8 mouse cellular contexts compared by ENCODE assay signal in the genomic region with DNA sequence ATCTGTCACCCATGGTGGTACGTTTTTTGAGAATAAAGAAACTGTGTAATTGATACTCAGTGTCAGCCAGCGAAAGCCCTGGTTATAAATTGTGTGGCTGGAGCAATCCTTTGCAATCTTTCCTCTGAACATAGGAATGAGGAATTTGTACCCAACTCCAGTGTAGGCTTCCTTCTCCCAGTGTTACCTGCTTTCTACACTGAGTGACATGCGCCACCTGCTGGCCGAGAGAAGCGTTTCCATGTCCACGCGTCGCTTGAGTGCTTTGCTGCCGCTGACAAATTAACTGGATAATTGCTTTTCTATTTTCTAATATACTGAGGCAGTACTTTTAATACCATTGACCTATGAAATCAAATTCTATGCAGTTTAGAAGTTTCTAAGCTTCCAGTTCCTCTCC.
DNase-seq lines count a peak whose midpoint lies in the region; ATAC-seq and TF ChIP-seq lines count a peak whose summit lies in the region.

No protein-coding gene starts in this region.

- H3K36me3 ChIP-seq in heart, embryonic 12.5 days: no peaks in the 10 kb centered on the region
- no peaks in the 10 kb centered on the region for H3K36me3 ChIP-seq in limb, embryonic 10.5 days
- no peaks in the 10 kb centered on the region for H3K36me3 ChIP-seq in midbrain, postnatal 0 days (ENCODE audit: insufficient read depth, low read length)
- no peaks in the 10 kb centered on the region for H3K36me3 ChIP-seq in splenic B cell, adult 2 months (ENCODE audit: control insufficient read depth, insufficient read depth, low read length, poor library complexity, severe bottlenecking)

- no peak overlapping the region for H3K27ac ChIP-seq in heart, embryonic 12.5 days (ENCODE audit: poor library complexity, severe bottlenecking)
- no peak overlapping the region for H3K27ac ChIP-seq in cerebellum, adult 2 months (ENCODE audit: insufficient read depth, low read length)
- H3K27ac ChIP-seq in limb, embryonic 10.5 days: no peak overlapping the region
- H3K27ac ChIP-seq in midbrain, postnatal 0 days (ENCODE audit: low read depth, low read length): no peak overlapping the region

- no peaks in the 10 kb centered on the region for H3K27me3 ChIP-seq in heart, embryonic 12.5 days (replicated peaks)
- H3K27me3 ChIP-seq in cerebellum, adult 2 months (ENCODE audit: control insufficient read depth, insufficient read depth, low read length): no peaks in the 10 kb centered on the region
- H3K27me3 ChIP-seq in limb, embryonic 10.5 days (ENCODE audit: low read depth, poor library complexity, severe bottlenecking): no peaks in the 10 kb centered on the region
- H3K27me3 ChIP-seq in midbrain, postnatal 0 days (ENCODE audit: insufficient read depth, low read length): no peaks in the 10 kb centered on the region
- H3K27me3 ChIP-seq in splenic B cell, adult 2 months (ENCODE audit: control insufficient read depth, insufficient read depth, low read length, poor library complexity, severe bottlenecking): no peaks in the 10 kb centered on the region

- no peak for TF ChIP-seq POLR2A in cerebellum, adult 2 months (IDR thresholded peaks at IDR 0.05; ENCODE audit: borderline replicate concordance, insufficient read depth, low read length)

- H3K9me3 ChIP-seq in heart, embryonic 12.5 days (replicated peaks): no peaks in the 10 kb centered on the region
- H3K9me3 ChIP-seq in limb, embryonic 10.5 days (replicated peaks): no peaks in the 10 kb centered on the region
- H3K9me3 ChIP-seq in midbrain, postnatal 0 days (ENCODE audit: low read length): no peaks in the 10 kb centered on the region

- 14% methylated on average over 9 of the region's 9 CpGs for WGBS in heart, embryonic 12.5 days
- 25% methylated on average over 9 of the region's 9 CpGs for WGBS in cerebellum, adult 2 months
- 15% methylated on average over 9 of the region's 9 CpGs for WGBS in limb, embryonic 10.5 days
- WGBS in midbrain, postnatal 0 days: 16% methylated on average over 9 of the region's 9 CpGs

- ATAC-seq in heart, embryonic 12.5 days (ENCODE audit: insufficient number of reproducible peaks, low FRiP score): no peak
- ATAC-seq in midbrain, postnatal 0 days (ENCODE audit: low FRiP score): peak; percentile 78

- no peak overlapping the region for H3K4me3 ChIP-seq in heart, embryonic 12.5 days
- H3K4me3 ChIP-seq in cerebellum, adult 2 months (replicated peaks; ENCODE audit: insufficient read depth, low read depth, low read length): no peak overlapping the region
- H3K4me3 ChIP-seq in limb, embryonic 10.5 days: no peak overlapping the region
- H3K4me3 ChIP-seq in midbrain, postnatal 0 days (ENCODE audit: low read depth, low read length): no peak overlapping the region

- peak; percentile 89 for TF ChIP-seq CTCF in cerebellum, adult 2 months (IDR thresholded peaks at IDR 0.05; ENCODE audit: borderline replicate concordance, insufficient read depth, low read depth, low read length)
- TF ChIP-seq CTCF in midbrain, postnatal 0 days (IDR thresholded peaks at IDR 0.05): peak; percentile 94

- no peak overlapping the region for H3K9ac ChIP-seq in heart, embryonic 12.5 days
- no peak overlapping the region for H3K9ac ChIP-seq in midbrain, postnatal 0 days (replicated peaks; ENCODE audit: low read length, poor library complexity, severe bottlenecking)

- peak; percentile 42 to 75 for DNase-seq in heart, adult 18-20 months
- peak; percentile 69 to 77 for DNase-seq in cerebellum, adult 2 months
- peak; percentile 11 to 86 for DNase-seq in frontal cortex, adult 2 months (ENCODE audit: extremely low spot score in 1 of 2, low spot score in 1 of 2)
- DNase-seq in kidney, adult 18-20 months: peak; percentile 75
- peak; percentile 81 for DNase-seq in limb, embryonic 10.5 days (ENCODE audit: low spot score)
- DNase-seq in midbrain, postnatal 0 days (ENCODE audit: low spot score): peak; percentile 86
- peak; percentile 32 for DNase-seq in splenic B cell, adult 2 months (ENCODE audit: low read depth, low spot score)

- no peaks in the 10 kb centered on the region for H3K4me1 ChIP-seq in heart, embryonic 12.5 days (replicated peaks)
- H3K4me1 ChIP-seq in cerebellum, adult 2 months (ENCODE audit: control insufficient read depth, insufficient read depth, low read length): no peaks in the 10 kb centered on the region
- no peaks in the 10 kb centered on the region for H3K4me1 ChIP-seq in limb, embryonic 10.5 days
- H3K4me1 ChIP-seq in midbrain, postnatal 0 days (ENCODE audit: insufficient read depth, low read length): no peaks in the 10 kb centered on the region

- H3K4me2 ChIP-seq in heart, embryonic 12.5 days: no peak overlapping the region
- no peak overlapping the region for H3K4me2 ChIP-seq in midbrain, postnatal 0 days (ENCODE audit: low read depth, low read length, poor library complexity, severe bottlenecking)

Comparison
In these comparisons a context has a peak if more than half of its experiments do, and no peak if none do; other contexts are left out.
1. DNase-seq: peak in every context shown above with its lines; median percentile 86 in midbrain, postnatal 0 days; 81 in limb, embryonic 10.5 days; 75 in kidney, adult 18-20 months; 73 in cerebellum, adult 2 months; 58 in heart, adult 18-20 months; 48 in frontal cortex, adult 2 months; 32 in splenic B cell, adult 2 months.